Mouse (Mus musculus) ES-E14 (cell line): ENCODE measurements around the gene Zbtb20.

Experiments used
- CHD2 ChIP-seq: IDR thresholded peaks from 2 replicates; pipeline ENCODE4 v1.6.1; 2014; ENCODE audit warnings: mild to moderate bottlenecking, low read depth, low read length, inconsistent platforms
- ZC3H11A ChIP-seq: IDR thresholded peaks from 2 replicates; pipeline ENCODE4 v1.6.1; 2012; ENCODE audit warnings: low read depth, mild to moderate bottlenecking, inconsistent platforms, low read length, borderline replicate concordance
- ZNF384 ChIP-seq: IDR thresholded peaks from 2 replicates; pipeline ENCODE4 v1.6.1; 2012; ENCODE audit warnings: low read depth, low read length, inconsistent platforms

GRCm38 (mm10) chr16:43360112-43360511 is 484.4 kb downstream of the Zbtb20 start:
- TF ChIP-seq ZC3H11A = no peak
- no peak for TF ChIP-seq CHD2
- TF ChIP-seq ZNF384 = no peak
